Mouse (Mus musculus) small intestine, adult 2 months (tissue): ENCODE results near the gene Wfdc8. TPM values are rescaled to one million over a fixed set of nuclear protein-coding genes. Genes with fewer than 3 reads are reported as not detected.
A peak's percentile ranks its signal among the peaks of the same experiment; 100 is the strongest.
"Not testable (repeated sequence)": the region's sequence is repeated elsewhere in the genome, so short reads cannot be mapped to it uniquely, and the experiment has no call there.

Experiments
- H3K27ac ChIP-seq: fragments of 200-500 bp; 2 replicates; pipeline ENCODE4 v1.5.1; 2012; ENCODE audit warnings: low read depth, low read length, control low read depth, inconsistent platforms; ENCODE audit not compliant: insufficient read depth
- H3K27me3 ChIP-seq: fragments of 200-500 bp; 2 replicates; pipeline ENCODE4 v1.6.1; 2012; ENCODE audit warnings: mild to moderate bottlenecking, moderate library complexity, low read length, inconsistent platforms; ENCODE audit not compliant: control insufficient read depth, insufficient read depth
- H3K36me3 ChIP-seq: fragments of 200-500 bp; 2 replicates; pipeline ENCODE4 v1.6.1; 2012; ENCODE audit warnings: mild to moderate bottlenecking, low read length, control low read depth, inconsistent platforms; ENCODE audit not compliant: control insufficient read depth, insufficient read depth
- H3K4me1 ChIP-seq: fragments of 200-500 bp; 2 replicates; pipeline ENCODE4 v1.6.1; 2012; ENCODE audit warnings: low read length, inconsistent platforms, mixed read lengths; ENCODE audit not compliant: control insufficient read depth, insufficient read depth, insufficient read length
- H3K4me3 ChIP-seq: fragments of 200-500 bp; 2 replicates; pipeline ENCODE4 v1.5.1; 2012; ENCODE audit warnings: low read depth, mild to moderate bottlenecking, control low read depth, inconsistent platforms, low read length, moderate library complexity
- CTCF ChIP-seq: fragments of 200-500 bp; IDR thresholded peaks from 2 replicates; pipeline ENCODE4 v1.5.1; 2012; ENCODE audit warnings: low read depth, mild to moderate bottlenecking, control low read depth, inconsistent platforms, low read length, moderate library complexity, mixed read lengths; ENCODE audit not compliant: insufficient replicate concordance, insufficient read length; ENCODE audit errors: extremely low read depth
- POLR2A ChIP-seq: fragments of 200-500 bp; IDR thresholded peaks from 2 replicates; pipeline ENCODE4 v1.6.1; 2012; ENCODE audit warnings: low read depth, mild to moderate bottlenecking, control low read depth, inconsistent platforms, low read length, moderate library complexity
- WGBS: fragments of 180-500 bp; shearing (Covaris S2); methylation state at CpG from one replicate; pipeline ENCODE4 v1.1.7; 2018; 5-methylcytosine and 5-hydroxymethylcytosine counted together
- polyA plus RNA-seq: library from polyadenylated mRNA; depleted of rRNA; stranded (reverse); fragments of >200 nt; gene quantifications from 2 replicates; pipeline ENCODE4 v1.2.3, GENCODE M21; 2012

Gene Wfdc8
- polyA plus RNA-seq, 1 experiment, result not detected

DNA sequence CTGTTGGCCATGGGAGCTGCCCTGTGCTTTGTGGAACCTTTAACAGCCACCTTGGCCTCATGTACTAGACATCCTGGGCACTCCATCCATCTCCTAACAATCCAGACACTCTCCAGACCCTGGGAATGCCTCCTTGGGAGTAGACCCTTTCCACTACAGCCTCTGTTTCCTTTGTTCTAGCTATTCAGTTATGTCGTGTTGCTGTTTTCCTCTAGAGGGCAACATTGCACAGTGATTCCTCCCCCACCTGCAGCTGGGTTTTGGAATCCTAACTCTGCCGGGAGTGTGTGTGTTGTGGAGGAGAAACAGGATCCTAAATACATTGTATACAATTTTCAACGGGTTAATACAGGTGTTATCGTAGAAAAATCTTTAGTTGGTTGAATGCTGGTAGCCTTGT, 21.4 kb downstream of the Wfdc8 start:
- Histone ChIP-seq H3K27ac (no peak overlapping the region), H3K27me3 (no peaks in the 10 kb centered on the region), H3K36me3 (no peaks in the 10 kb centered on the region), H3K4me1 (no peaks in the 10 kb centered on the region), H3K4me3 (no peak overlapping the region)
- TF ChIP-seq CTCF, result peak; percentile 50; the same call in 1 of the 2 replicates
- TF ChIP-seq POLR2A, result no peak
- WGBS, result 3% methylated on average over 4 of the region's 4 CpGs

DNA sequence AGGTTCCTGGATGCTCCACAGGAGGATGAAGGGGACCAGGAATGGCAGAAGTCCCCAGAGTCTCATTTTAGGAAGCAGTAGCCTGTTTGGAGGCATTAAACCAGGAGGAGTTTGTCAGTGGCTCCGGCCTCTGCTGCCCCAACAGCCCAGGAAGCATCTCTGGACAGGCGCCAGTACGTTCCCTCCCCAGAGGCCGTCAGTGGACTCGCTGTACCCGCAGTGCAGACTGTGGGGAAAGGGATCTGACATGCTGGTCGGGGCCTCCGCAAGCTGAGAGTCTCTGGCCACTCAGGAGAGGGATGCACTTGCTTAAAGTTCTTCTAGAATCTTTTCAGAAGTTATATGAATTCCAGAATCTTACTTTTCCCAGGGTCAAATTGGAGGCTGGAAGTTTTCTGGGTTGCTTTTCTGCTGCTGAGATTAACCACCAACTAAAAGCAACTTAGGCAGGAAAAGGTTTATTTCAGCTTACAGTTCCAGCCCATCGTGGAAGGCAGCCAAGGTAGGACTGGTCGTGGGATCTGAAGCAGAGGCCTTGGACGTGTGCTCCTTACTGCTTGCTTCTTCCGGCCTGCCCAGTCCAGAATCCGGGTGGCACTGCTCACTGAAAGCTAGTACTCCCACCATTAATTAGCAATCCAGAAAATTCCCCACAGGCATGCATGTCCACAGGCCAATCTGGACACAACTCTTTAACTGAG, 28.3 kb downstream of the Wfdc8 start, which contains the start of gene Wfdc6a:
Gene Wfdc6a, minus strand, starts transcription at position 423 of the 701 bp plus-strand sequence.
- not testable (repeated sequence) for H3K36me3 ChIP-seq, H3K27ac ChIP-seq, H3K4me3 ChIP-seq, H3K4me1 ChIP-seq, H3K27me3 ChIP-seq
- 63% methylated on average over 13 of the region's 13 CpGs for WGBS

DNA sequence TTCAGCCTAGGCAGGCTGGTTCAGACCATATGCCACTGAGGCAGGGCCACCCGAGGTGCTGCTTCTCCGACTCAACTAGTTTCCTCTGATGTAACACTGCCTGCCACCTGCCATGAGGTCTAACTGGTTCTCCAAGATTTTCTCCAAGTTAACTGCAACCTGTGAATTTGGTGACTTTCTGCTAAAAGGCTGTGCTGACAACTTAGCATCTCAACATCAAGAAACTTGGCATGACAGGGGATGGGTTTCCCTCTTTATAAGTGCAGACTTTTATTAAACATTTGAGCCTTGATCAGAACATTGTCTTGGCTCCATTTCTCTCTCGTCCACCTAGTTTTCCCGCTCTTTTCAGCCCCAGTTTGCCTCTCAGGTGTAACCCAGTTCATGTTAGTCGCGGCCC, 40.1 kb downstream of the Wfdc8 start, which contains the start of gene Spint3:
Gene Spint3, minus strand, starts transcription at position 101 of the 400 bp plus-strand sequence.
- H3K4me3 ChIP-seq, H3K4me1 ChIP-seq, H3K27ac ChIP-seq, H3K27me3 ChIP-seq, H3K36me3 ChIP-seq: not testable (repeated sequence)
- 78% methylated on average over 6 of the region's 6 CpGs for WGBS

DNA sequence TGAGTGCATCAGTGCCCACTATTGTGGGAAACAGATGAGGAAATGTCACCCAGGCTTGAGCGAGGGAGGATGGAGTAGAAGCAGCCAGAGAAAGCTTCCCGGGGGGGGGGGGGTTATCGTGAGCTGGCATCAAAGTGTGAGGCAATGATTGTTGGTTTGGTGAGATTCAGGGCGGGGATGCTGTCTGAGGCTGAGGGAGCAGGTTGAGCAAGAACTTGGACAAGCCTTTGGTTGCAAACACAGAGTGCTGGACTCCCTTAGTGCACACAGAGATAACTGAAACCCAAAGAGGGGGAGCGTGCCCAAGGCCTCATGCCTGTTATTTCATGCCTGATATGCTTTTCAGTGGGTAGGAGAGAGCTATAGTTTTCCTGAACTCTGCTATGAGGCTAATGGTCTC, 46.0 kb downstream of the Wfdc8 start:
- Histone ChIP-seq H3K4me3 (no peak overlapping the region), H3K4me1 (peaks cover 5% of the 10 kb centered on the region; the same call in 1 of the 2 replicates), H3K27ac (no peak overlapping the region), H3K27me3 (peaks cover 10% of the 10 kb centered on the region), H3K36me3 (no peaks in the 10 kb centered on the region)
- TF ChIP-seq CTCF (no peak), POLR2A (no peak)
- WGBS, result 69% methylated on average over 5 of the region's 5 CpGs

DNA sequence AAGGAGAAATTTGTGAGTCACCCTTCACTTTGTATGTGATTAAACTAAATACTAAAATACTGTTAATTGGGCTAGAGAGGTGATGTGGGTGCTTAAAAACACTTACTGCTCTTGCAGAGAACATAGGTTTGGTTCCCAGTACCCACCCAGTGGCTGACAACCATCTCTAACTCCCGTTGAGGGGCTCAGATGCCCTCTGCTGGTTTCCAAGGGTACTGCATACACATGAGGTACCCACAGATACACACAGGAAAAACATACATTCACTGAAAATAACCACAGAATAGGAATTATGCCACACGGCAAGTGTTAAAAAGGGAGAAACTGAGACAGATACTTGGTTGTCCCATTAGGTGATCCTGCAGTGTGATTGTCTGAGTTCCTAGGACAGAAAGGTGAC, 46.4 kb downstream of the Wfdc8 start:
- H3K4me3 ChIP-seq, result no peak overlapping the region
- peaks cover 13% of the 10 kb centered on the region for H3K27me3 ChIP-seq
- H3K27ac ChIP-seq, result no peak overlapping the region
- WGBS, result 83% methylated on average over 2 of the region's 2 CpGs
- no peak for TF ChIP-seq POLR2A
- no peak for TF ChIP-seq CTCF
- no peaks in the 10 kb centered on the region for H3K36me3 ChIP-seq
- peaks cover 5% of the 10 kb centered on the region; the same call in 1 of the 2 replicates for H3K4me1 ChIP-seq

DNA sequence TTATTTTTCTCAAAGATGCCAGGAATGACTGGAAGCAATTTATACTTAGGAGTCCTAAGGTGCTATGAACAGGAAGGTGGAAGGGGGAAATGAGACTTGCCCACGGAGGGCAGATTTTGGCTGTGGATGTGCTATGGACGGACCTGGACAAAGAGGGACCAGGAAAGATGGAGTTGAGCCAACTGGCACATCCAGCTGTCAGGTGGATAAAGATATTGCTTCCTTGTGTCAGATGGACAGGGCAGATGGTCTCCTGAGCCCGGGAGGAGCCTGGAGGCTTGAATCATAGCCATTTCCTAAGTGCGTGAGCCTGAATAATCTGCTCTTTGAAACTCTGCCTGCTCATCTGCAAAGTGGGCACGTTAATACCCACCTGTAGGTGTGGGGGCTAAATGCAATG, 49.1 kb downstream of the Wfdc8 start:
- Histone ChIP-seq H3K36me3 (no peaks in the 10 kb centered on the region), H3K4me3 (no peak overlapping the region), H3K27me3 (peaks cover 13% of the 10 kb centered on the region), H3K4me1 (peaks cover 5% of the 10 kb centered on the region; the same call in 1 of the 2 replicates), H3K27ac (no peak overlapping the region)
- TF ChIP-seq CTCF (no peak), POLR2A (no peak)
- WGBS, result 55% methylated on average over 5 of the region's 5 CpGs

DNA sequence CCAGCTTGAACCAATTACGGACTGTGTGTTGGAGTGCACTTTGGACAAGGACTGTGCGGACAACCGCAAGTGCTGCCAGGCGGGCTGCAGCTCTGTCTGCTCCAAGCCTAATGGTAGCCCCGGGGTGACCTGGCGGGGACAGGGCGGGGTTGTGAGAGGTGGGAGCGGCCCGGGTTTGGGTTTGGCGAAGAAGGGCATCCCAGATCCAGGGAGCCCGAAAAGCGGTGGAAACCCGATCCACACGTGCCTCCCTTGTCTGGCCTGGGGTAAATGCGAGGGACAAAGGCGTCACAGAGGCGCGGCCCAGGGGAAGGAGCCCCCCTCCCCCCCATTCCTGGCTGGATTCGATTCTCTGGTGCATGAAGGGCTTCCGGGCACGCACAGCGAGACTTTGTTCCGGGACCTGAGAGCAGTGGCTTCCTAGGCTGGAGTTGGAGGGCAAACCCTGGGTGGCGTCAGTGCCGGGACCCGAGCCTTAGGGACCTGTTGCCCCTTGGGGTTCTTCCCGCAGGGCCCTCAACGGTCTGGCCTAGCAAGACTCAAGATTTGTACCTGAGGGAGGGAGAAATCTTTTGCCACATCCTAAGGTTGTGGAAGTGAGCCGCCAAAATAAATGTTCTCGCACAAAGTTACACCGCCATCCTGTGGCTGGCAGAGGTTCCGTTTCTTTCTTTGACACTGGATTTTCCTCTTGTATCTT, 49.9 kb downstream of the Wfdc8 start:
- TF ChIP-seq CTCF, result 0 out of 2 replicates have a peak, but pooled peaks have one; percentile 11
- no peak for TF ChIP-seq POLR2A
- Histone ChIP-seq H3K4me3 (peak overlapping the region; percentile 53), H3K27me3 (peaks cover 13% of the 10 kb centered on the region), H3K36me3 (no peaks in the 10 kb centered on the region), H3K27ac (no peak overlapping the region), H3K4me1 (peaks cover 5% of the 10 kb centered on the region; the same call in 1 of the 2 replicates)
- 4% methylated on average over 32 of the region's 32 CpGs for WGBS
